Mouse (Mus musculus) left cerebral cortex, adult 2 months (tissue): ENCODE measurements around the gene Ints1. TPM values are rescaled to one million over a fixed set of nuclear protein-coding genes. Genes with fewer than 3 reads are reported as not detected.

ENCODE experiments used
- DNase-seq, 2 experiments: peaks; one replicate each; pipeline ENCODE4 v3.0.0; 2021 to 2022; ENCODE audit warnings: low spot score in 2 of 2, mixed read lengths in 1 of 2; ENCODE audit errors: extremely low spot score in 1 of 2
- H3K27ac ChIP-seq: fragments of 200-600 bp; 2 replicates; pipeline ENCODE4 v1.8.1; 2022
- H3K4me3 ChIP-seq: fragments of 200-600 bp; 2 replicates; pipeline ENCODE4 v1.8.1; 2022
- CTCF ChIP-seq: fragments of 200-600 bp; IDR thresholded peaks from 2 replicates; pipeline ENCODE4 v1.8.1; 2022; ENCODE audit warnings: antibody characterized with exemption, mild to moderate bottlenecking, moderate library complexity
- intact Hi-C: fragments of 180-260 bp; cut with DNase I; formaldehyde crosslinking; loops from one replicate; pipeline ENCODE4 v1.15.1; 2025
- total RNA-seq, 2 experiments: library from RNA; stranded (reverse); gene quantifications; 2 replicates each; pipeline ENCODE4 v1.2.3; 2021

The Ints1 gene
- total RNA-seq, 2 experiments from 2014 or later: 91.9 to 102 TPM

GRCm38 (mm10) chr5:139798168-139798900 lies 22.9 kb upstream of the Ints1 start:
- intact Hi-C loops: no loop called here
- DNase-seq: no peak
- no peak overlapping the region for H3K4me3 ChIP-seq
- H3K27ac ChIP-seq: no peak overlapping the region
- no peak for TF ChIP-seq CTCF

GRCm38 (mm10) chr5:139797473-139798167 lies 22.1 kb upstream of the Ints1 start:
- DNase-seq: peak; percentile 77
- TF ChIP-seq CTCF: no peak
- Histone ChIP-seq H3K27ac (peak overlapping the region; percentile 45), H3K4me3 (no peak overlapping the region)
- intact Hi-C loops: no loop called here

GRCm38 (mm10) chr5:139796900-139797299 lies 21.4 kb upstream of the Ints1 start:
- Histone ChIP-seq H3K4me3 (no peak overlapping the region), H3K27ac (peak overlapping the region; percentile 65)
- peak; percentile 55 to 57 for DNase-seq
- TF ChIP-seq CTCF: no peak
- intact Hi-C loops: no loop called here

GRCm38 (mm10) chr5:139796001-139796620 lies 20.6 kb upstream of the Ints1 start:
- TF ChIP-seq CTCF: no peak
- no peak for DNase-seq
- intact Hi-C loops: no loop called here
- H3K4me3 ChIP-seq: no peak overlapping the region
- H3K27ac ChIP-seq: peak overlapping the region; percentile 65

- Histone ChIP-seq H3K4me3 (no peak overlapping the region), H3K27ac (no peak overlapping the region)
- intact Hi-C loops: no loop called here
- no peak for TF ChIP-seq CTCF
- DNase-seq: no peak
Observed at GRCm38 (mm10) chr5:139794938-139795337, 19.5 kb upstream of the Ints1 start.

GRCm38 (mm10) chr5:139794137-139794536 lies 18.7 kb upstream of the Ints1 start:
- intact Hi-C loops: no loop called here

GRCm38 (mm10) chr5:139793338-139794089 lies 18.0 kb upstream of the Ints1 start:
- intact Hi-C loops: no loop called here
- peak overlapping the region; percentile 56; the same call in 1 of the 2 replicates for H3K27ac ChIP-seq
- TF ChIP-seq CTCF: no peak
- H3K4me3 ChIP-seq: peak overlapping the region; percentile 81; the same call in 1 of the 2 replicates
- DNase-seq: no peak

More at GRCm38 (mm10) chr5:139794137-139794536, 18.7 kb upstream of the Ints1 start:
- no peak for TF ChIP-seq CTCF
- Histone ChIP-seq H3K4me3 (no peak overlapping the region), H3K27ac (no peak overlapping the region)
- no peak for DNase-seq

GRCm38 (mm10) chr5:139792966-139793337 lies 17.5 kb upstream of the Ints1 start:
- intact Hi-C loops: no loop called here
- H3K4me3 ChIP-seq: peak overlapping the region; percentile 81
- TF ChIP-seq CTCF: no peak
- no peak for DNase-seq
- peak overlapping the region; percentile 56; the same call in 1 of the 2 replicates for H3K27ac ChIP-seq

- intact Hi-C loops: no loop called here
- no peak for TF ChIP-seq CTCF
- H3K4me3 ChIP-seq: peak overlapping the region; percentile 81
- DNase-seq: no peak
- H3K27ac ChIP-seq: peak overlapping the region; percentile 74
Observed at GRCm38 (mm10) chr5:139792159-139792775, 16.8 kb upstream of the Ints1 start.

- Histone ChIP-seq H3K27ac (peak within 1 kb of the TSS; percentile 74), H3K4me3 (peak within 1 kb of the TSS; percentile 81)
- intact Hi-C loops: no loop called here
- DNase-seq: peak; percentile 94 to 95
- no peak; the same call in 1 of the 2 replicates for TF ChIP-seq CTCF
Observed at GRCm38 (mm10) chr5:139791227-139792158, 16.0 kb upstream of the Ints1 start, which contains the start of gene Mafk. Mafk (plus strand) TSS chr5:139791513.
